Mouse (Mus musculus) embryonic facial prominence, embryonic 14.5 days (tissue): ENCODE measurements around the gene Mdfic. TPM values are rescaled to one million over a fixed set of nuclear protein-coding genes. Genes with fewer than 3 reads are reported as not detected.
A peak's percentile ranks its signal among the peaks of the same experiment; 100 is the strongest.

Experiments
- ATAC-seq: fragments of 200-750 bp; cut with Nextera tagmentation; 2 replicates; pipeline ENCODE4 v1.8.0; 2017; ENCODE audit warnings: low read depth, moderate number of reproducible peaks, moderate TSS enrichment
- DNase-seq: peaks from one replicate; pipeline ENCODE4 v3.0.0-alpha.2; 2015; ENCODE audit warnings: low spot score
- H3K27ac ChIP-seq: fragments of 300-500 bp; sonication (generic); replicated peaks from 2 replicates; pipeline ENCODE4 v1.5.1; 2014; ENCODE audit warnings: low read depth, mild to moderate bottlenecking, low read length, moderate library complexity
- H3K27me3 ChIP-seq: fragments of 300-500 bp; sonication (generic); replicated peaks from 2 replicates; pipeline ENCODE4 v1.6.1; 2014; ENCODE audit warnings: low read length; ENCODE audit not compliant: control insufficient read depth, insufficient read depth
- H3K36me3 ChIP-seq: fragments of 300-500 bp; sonication (generic); 2 replicates; pipeline ENCODE4 v1.6.1; 2014; ENCODE audit warnings: low read length, mixed read lengths; ENCODE audit not compliant: control insufficient read depth, insufficient read depth
- H3K4me1 ChIP-seq: fragments of 300-500 bp; sonication (generic); 2 replicates; pipeline ENCODE4 v1.6.1; 2014; ENCODE audit warnings: antibody characterized with exemption, low read length; ENCODE audit not compliant: control insufficient read depth, insufficient read depth
- H3K4me2 ChIP-seq: fragments of 300-500 bp; sonication (generic); 2 replicates; pipeline ENCODE4 v1.6.1; 2014; ENCODE audit warnings: low read depth, mild to moderate bottlenecking, low read length, moderate library complexity, mixed read lengths
- H3K4me3 ChIP-seq: fragments of 300-500 bp; sonication (generic); 2 replicates; pipeline ENCODE4 v1.5.1; 2014; ENCODE audit warnings: low read depth, mild to moderate bottlenecking, low read length
- H3K9ac ChIP-seq: fragments of 300-500 bp; sonication (generic); 2 replicates; pipeline ENCODE4 v1.6.1; 2014; ENCODE audit warnings: low read depth, mild to moderate bottlenecking, low read length, moderate library complexity, mixed read lengths
- H3K9me3 ChIP-seq: fragments of 300-500 bp; sonication (generic); 2 replicates; pipeline ENCODE4 v1.6.1; 2016; ENCODE audit warnings: low read length; ENCODE audit not compliant: control insufficient read depth
- WGBS: fragments of 180-500 bp; shearing (Covaris S2); extraction: QIAGEN DNeasy Blood & Tissue Kit; methylation state at CpG from one replicate; pipeline ENCODE4 v1.1.7; 2014; 5-methylcytosine and 5-hydroxymethylcytosine counted together
- polyA plus RNA-seq: library from polyadenylated mRNA; unstranded; fragments of >200 nt; fragmentation: Nextera tagmentation; extraction: Ambion mirVana; gene quantifications from 2 replicates; pipeline ENCODE4 v1.2.1, GENCODE M21; 2014

Mdfic gene
- polyA plus RNA-seq, 1 experiment from 2014 or later: 11.1 TPM

DNA sequence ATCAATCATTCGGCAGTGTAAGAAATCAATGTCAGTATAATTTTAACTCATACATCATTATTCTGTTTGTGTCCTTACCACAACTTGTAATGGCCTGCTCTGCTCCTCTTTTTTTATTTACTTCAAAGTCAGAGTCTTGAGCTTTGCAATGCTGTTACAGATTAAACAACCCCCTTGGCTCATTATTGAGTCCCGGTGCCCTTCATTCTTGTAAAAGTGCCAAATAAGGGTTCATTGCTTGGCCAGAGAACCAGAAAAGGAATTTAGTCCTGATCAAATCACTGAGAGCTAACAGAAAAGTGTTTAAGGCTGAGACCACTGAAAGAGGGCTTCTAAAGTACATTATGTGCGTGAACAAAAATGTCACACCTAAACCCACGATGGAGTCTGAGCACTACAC is 10.2 kb downstream of the Mdfic start:
- H3K36me3 ChIP-seq: no peaks in the 10 kb centered on the region
- H3K9ac ChIP-seq: no peak overlapping the region
- peaks cover 9% of the 10 kb centered on the region for H3K4me1 ChIP-seq
- H3K9me3 ChIP-seq: no peaks in the 10 kb centered on the region
- H3K4me3 ChIP-seq: no peak overlapping the region
- ATAC-seq (no peak), DNase-seq (no peak)
- no peak overlapping the region for H3K4me2 ChIP-seq
- 55% methylated on average over 4 of the region's 4 CpGs for WGBS
- no peaks in the 10 kb centered on the region for H3K27me3 ChIP-seq
- no peak overlapping the region for H3K27ac ChIP-seq

DNA sequence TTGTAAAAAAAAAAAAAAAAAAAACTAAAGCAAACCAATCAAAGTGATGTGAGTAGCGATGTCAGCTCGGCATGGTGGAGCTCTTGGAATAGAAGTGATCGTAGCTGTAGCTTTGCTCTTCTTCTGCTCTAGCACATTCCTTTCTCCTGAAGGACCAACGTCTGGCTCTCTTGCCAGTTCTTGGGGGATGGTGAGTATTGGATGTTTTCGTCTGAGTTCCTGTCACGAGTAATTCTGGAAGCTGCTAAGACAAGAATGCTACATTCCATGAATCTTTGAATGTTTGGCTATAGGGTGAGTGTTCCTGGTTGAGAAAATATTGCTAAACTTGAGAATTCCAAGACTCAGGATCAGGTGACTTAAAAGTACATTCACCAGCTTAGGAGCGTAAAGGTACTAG is 11.0 kb downstream of the Mdfic start:
- no peaks in the 10 kb centered on the region for H3K27me3 ChIP-seq
- 68% methylated on average over 7 of the region's 7 CpGs for WGBS

DNA sequence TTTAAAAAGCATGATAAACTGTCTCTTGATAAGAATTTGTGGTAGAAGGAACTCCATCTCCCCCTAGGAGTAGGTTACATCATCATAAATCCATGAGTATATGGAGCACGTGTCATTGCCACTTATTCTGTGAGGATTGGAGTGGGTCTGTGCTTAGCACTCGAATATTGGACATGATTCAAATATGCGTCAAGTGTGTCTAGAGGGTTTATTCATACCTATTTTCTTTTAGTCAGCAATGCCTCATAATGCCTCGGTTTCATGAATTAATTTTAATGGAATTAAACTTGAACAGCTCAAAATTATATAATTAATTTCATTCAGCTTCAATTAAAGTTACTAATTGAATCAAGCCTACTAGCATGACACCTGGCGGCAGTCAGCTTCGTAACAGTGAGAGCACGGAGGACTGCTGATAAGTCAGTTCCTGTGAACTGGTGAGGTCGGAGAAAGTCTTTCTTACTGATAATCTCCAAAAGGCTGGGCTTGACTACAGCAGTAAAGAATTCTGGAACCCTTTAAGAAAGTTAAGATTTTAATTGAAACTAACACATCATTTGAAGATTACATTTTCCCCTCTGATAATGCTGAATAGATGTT is 17.0 kb downstream of the Mdfic start:
- Histone ChIP-seq H3K9ac (no peak overlapping the region), H3K27ac (no peak overlapping the region), H3K4me3 (no peak overlapping the region), H3K4me1 (no peaks in the 10 kb centered on the region; the same call in 1 of the 2 replicates), H3K27me3 (no peaks in the 10 kb centered on the region), H3K36me3 (0 out of 2 replicates have a peak, but pooled peaks cover 11% of the 10 kb centered on the region), H3K4me2 (no peak overlapping the region), H3K9me3 (no peaks in the 10 kb centered on the region)
- peak; percentile 51 for DNase-seq
- no peak for ATAC-seq
- WGBS: 63% methylated on average over 8 of the region's 8 CpGs

More for the DNA sequence above, 11.0 kb downstream of the Mdfic start:
- Histone ChIP-seq H3K27ac (no peak overlapping the region), H3K4me1 (peaks cover 9% of the 10 kb centered on the region), H3K4me3 (no peak overlapping the region), H3K9ac (no peak overlapping the region), H3K9me3 (no peaks in the 10 kb centered on the region), H3K4me2 (no peak overlapping the region), H3K36me3 (no peaks in the 10 kb centered on the region)
- ATAC-seq: no peak
- DNase-seq: no peak

DNA sequence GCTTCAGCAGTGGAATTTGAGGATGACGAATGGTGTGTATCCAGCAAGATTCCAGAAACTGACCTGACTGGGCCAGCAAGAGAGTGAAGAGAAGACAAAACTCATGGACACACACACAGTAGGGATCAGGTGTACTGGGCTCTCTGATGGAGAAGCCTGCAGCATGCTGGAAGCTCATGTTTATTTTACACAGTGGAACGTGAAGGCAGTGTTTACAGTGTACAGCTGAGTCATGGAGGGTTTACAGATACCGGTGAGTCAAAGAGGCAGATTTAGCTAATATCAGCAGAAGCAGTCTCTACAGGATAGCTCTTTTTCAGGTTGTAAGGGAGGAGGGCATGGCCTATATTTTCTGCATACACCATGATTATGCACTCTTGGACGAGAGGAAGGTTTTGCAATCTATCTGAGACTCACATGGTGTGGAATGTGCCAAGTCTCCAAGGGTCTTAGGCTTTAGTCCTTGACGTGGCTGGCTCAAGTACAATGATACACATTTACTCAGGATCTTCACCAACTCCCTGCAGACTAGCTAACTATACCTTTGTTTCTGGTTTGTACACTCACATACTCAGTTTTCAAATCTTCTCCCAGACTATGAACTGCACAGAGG is 18.0 kb downstream of the Mdfic start:
- 66% methylated on average over 5 of the region's 5 CpGs for WGBS
- no peak for DNase-seq
- no peak overlapping the region for H3K27ac ChIP-seq
- H3K9ac ChIP-seq: no peak overlapping the region
- no peaks in the 10 kb centered on the region for H3K4me1 ChIP-seq
- H3K9me3 ChIP-seq: no peaks in the 10 kb centered on the region
- no peak overlapping the region for H3K4me3 ChIP-seq
- no peak overlapping the region for H3K4me2 ChIP-seq
- 0 out of 2 replicates have a peak, but pooled peaks cover 11% of the 10 kb centered on the region for H3K36me3 ChIP-seq
- H3K27me3 ChIP-seq: no peaks in the 10 kb centered on the region
- no peak for ATAC-seq

DNA sequence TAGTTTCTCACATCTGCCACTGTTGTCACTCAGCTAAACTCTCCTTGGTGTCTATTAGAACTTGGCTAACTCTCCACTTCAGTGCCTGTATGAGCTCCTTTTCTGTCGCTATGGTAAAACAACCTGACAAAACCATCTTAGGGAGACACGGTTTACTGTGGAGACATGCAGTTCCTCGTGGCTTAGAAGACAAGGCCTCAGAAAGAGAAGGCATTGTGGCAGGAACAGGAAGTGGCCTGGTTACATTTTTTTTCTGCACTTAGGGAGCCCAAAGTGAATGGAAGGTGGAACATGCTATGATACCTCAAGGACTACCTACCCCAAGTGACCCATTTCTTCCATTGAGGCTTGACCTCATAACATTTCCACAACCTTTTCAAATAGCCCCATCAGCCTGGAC is 18.7 kb downstream of the Mdfic start:
- DNase-seq: no peak
- H3K4me1 ChIP-seq: peaks cover 3% of the 10 kb centered on the region; the same call in 1 of the 2 replicates
- no peak overlapping the region for H3K27ac ChIP-seq
- H3K27me3 ChIP-seq: no peaks in the 10 kb centered on the region
- no peak overlapping the region for H3K9ac ChIP-seq
- H3K36me3 ChIP-seq: 0 out of 2 replicates have a peak, but pooled peaks cover 11% of the 10 kb centered on the region
- no peak overlapping the region for H3K4me2 ChIP-seq
- H3K9me3 ChIP-seq: no peaks in the 10 kb centered on the region
- WGBS: 77% methylated on average over 3 of the region's 3 CpGs
- ATAC-seq: no peak
- no peak overlapping the region for H3K4me3 ChIP-seq

GRCm38 (mm10) chr6:15742591-15743149 is 22.2 kb downstream of the Mdfic start:
- H3K4me3 ChIP-seq: no peak overlapping the region
- H3K36me3 ChIP-seq: 0 out of 2 replicates have a peak, but pooled peaks cover 11% of the 10 kb centered on the region
- 80% methylated on average over 6 of the region's 6 CpGs for WGBS
- H3K4me2 ChIP-seq: no peak overlapping the region
- H3K9ac ChIP-seq: no peak overlapping the region
- no peaks in the 10 kb centered on the region for H3K9me3 ChIP-seq
- DNase-seq (no peak), ATAC-seq (no peak)
- no peak overlapping the region for H3K27ac ChIP-seq
- peaks cover 3% of the 10 kb centered on the region; the same call in 1 of the 2 replicates for H3K4me1 ChIP-seq
- H3K27me3 ChIP-seq: no peaks in the 10 kb centered on the region

GRCm38 (mm10) chr6:15743291-15743792 is 22.9 kb downstream of the Mdfic start:
- Histone ChIP-seq H3K27me3 (no peaks in the 10 kb centered on the region), H3K36me3 (0 out of 2 replicates have a peak, but pooled peaks cover 9% of the 10 kb centered on the region), H3K4me3 (no peak overlapping the region), H3K27ac (no peak overlapping the region), H3K4me2 (no peak overlapping the region), H3K9ac (no peak overlapping the region), H3K4me1 (peaks cover 3% of the 10 kb centered on the region; the same call in 1 of the 2 replicates), H3K9me3 (no peaks in the 10 kb centered on the region)
- ATAC-seq: peak; percentile 44; the same call in 1 of the 2 replicates
- peak; percentile 47 for DNase-seq
- 59% methylated on average over 8 of the region's 8 CpGs for WGBS

DNA sequence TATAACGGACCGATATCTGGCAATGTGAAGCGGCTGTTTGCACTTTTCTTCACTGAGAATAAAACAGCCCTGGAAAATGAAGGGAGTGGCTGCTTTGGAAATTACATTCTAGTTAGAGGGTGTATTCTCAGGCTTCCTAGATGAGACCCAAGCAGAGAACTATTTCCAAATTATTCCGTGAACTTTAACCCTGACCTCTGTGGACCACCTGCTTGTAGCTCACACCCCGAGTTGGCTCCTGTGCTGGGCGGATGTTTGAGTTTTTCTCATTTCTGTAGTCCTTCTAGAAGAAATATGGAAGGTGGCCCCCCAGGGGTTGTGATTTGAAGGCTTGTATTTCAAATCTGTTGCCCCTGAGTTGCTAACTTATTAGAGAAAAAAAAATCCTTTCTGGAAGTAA is 23.3 kb downstream of the Mdfic start:
- Histone ChIP-seq H3K36me3 (0 out of 2 replicates have a peak, but pooled peaks cover 4% of the 10 kb centered on the region), H3K27ac (no peak overlapping the region), H3K4me2 (no peak overlapping the region), H3K4me1 (peaks cover 3% of the 10 kb centered on the region; the same call in 1 of the 2 replicates), H3K4me3 (no peak overlapping the region), H3K9me3 (no peaks in the 10 kb centered on the region), H3K9ac (no peak overlapping the region), H3K27me3 (no peaks in the 10 kb centered on the region)
- ATAC-seq: no peak
- 52% methylated on average over 6 of the region's 6 CpGs for WGBS
- DNase-seq: no peak
